Mouse (Mus musculus) Patski (cell line): ENCODE data around the gene Creg2. TPM values are rescaled to one million over a fixed set of nuclear protein-coding genes. Genes with fewer than 3 reads are reported as not detected.

Experiments used
- ATAC-seq: fragments of 100-300 bp; one replicate; pipeline ENCODE4 v1.8.0; 2021
- CTCF ChIA-PET: fragments of 350-600 bp; sonication (Branson Sonifier 250); formaldehyde crosslinking; loops from one replicate; lab custom pipeline; 2022; ENCODE audit warnings: inconsistent platforms; lab: Charles Lee
- POLR2A ChIA-PET: fragments of 350-600 bp; sonication (Branson Sonifier 250); formaldehyde crosslinking; loops from one replicate; lab custom pipeline; 2022; ENCODE audit warnings: antibody characterized with exemption, inconsistent platforms; lab: Charles Lee
- DNase-seq: peaks from one replicate; pipeline ENCODE4 v3.0.0-alpha.2; 2011; ENCODE audit warnings: low read depth, low spot score
- H3K27me3 ChIP-seq: fragments of 371-371 bp; one replicate; pipeline ENCODE4 v1.5.1; 2021
- CTCF ChIP-seq: fragments of 100-300 bp; IDR thresholded peaks from one replicate; pipeline ENCODE4 v1.5.1; 2021
- in situ Hi-C: fragments of 300-500 bp; cut with MboI; formaldehyde crosslinking; loops from 3 replicates; pipeline ENCODE4 v1.11.1; 2018; ENCODE audit warnings: low pct_unique_long_range_greater_than_20kb, mixed read lengths
- polyA plus RNA-seq: library from polyadenylated mRNA; unstranded; gene quantifications from one replicate; pipeline ENCODE4 v1.2.3, GENCODE M21; 2021

Creg2 gene
- polyA plus RNA-seq, 1 experiment from 2014 or later = not detected

DNA sequence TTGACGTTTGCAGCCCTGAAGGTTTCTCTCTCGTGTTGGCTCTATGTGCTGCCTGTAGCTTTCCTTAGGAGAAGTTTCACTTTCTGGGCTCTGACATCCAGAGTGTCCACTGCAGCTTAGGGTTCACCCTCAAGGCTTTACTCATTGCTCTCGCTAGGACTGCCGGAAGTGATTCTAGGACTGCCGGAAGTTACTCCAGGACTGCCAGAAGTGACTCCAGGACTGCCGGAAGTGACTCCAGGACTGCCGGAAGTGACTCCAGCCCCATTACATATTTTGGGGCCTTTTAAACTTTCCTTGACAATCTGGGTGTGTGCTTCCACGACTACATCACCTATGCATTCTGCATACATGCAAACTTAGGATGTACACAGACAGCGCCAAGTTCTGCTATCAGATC, 22.7 kb downstream of the Creg2 start:
- ChIA-PET CTCF (no interaction called here), POLR2A (interaction anchor here (0.6 kb wide), 1 partner anchor 9 kb away, joined by 3 read pairs; no protein-coding TSS in a partner anchor)
- DNase-seq (no peak), ATAC-seq (no peak)
- in situ Hi-C loops = no loop called here
- peaks cover 3% of the 10 kb centered on the region for H3K27me3 ChIP-seq
- no peak for TF ChIP-seq CTCF

DNA sequence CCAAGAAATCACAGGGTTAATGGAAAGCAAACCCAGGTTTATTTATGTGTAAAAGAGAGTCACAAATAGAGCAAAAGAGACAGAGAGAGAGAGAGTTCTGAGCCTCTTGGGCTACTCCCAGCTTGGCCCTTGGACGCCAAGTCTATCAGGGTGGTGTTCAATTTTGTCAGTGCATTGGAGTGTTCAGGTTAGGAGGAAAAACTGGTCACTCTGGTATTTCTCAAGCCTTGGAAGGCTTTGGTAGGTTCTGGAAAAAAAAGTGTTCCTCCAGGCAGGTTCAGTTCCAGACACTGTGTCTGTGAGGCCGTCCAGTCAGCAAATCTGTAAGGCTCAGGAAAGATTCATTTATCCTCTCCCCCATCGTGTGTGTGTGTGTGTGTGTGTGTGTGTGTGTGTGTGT, 25.8 kb downstream of the Creg2 start:
- in situ Hi-C loops = no loop called here
- CTCF ChIA-PET = no interaction called here
- DNase-seq = no peak

DNA sequence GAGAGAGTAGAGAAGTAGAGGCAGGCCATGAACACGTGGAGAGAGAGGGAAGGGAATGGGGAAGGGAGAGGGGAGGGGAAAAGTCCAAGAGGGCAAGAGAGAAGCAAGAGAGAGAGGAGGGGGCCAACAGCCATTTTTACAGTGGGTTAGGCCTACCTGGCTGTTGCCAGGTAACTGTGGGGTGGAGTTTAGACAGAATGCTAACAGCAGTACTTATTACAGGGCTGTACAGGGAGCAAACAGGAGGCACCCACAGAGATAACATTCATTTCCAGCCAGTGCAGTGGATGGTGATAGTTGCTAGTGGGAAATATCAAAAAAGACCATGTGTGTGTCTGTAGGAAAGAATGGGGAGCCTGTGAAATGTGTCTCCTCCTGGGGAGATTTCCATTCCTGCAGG, 27.5 kb downstream of the Creg2 start:
- no peak for ATAC-seq
- CTCF ChIA-PET = no interaction called here
- peaks cover 27% of the 10 kb centered on the region for H3K27me3 ChIP-seq

More for the DNA sequence above, 25.8 kb downstream of the Creg2 start:
- peaks cover 13% of the 10 kb centered on the region for H3K27me3 ChIP-seq
- TF ChIP-seq CTCF = no peak
- POLR2A ChIA-PET = no interaction called here
- ATAC-seq = no peak

DNA sequence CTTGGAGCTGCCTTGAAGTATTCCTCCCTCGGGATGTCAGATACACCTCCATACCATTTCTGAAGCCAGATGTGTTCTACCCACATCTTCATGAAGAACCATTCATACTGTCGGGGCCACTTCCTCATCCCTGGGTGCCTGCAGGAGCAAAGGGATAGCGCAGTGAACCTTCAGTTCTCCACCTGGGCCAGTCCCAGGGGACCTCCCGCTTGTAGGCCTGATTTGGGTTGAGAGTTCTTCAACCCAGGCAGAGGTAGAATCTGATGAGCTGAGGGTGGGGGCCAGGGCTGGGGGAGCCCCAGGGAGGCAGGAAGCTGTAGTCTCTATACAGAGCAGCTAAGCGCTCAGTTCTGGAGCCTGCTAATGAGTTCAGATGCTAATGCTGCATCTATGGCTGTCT, 28.2 kb downstream of the Creg2 start:
- CTCF ChIA-PET = interaction anchor here (1.4 kb wide), 1 partner anchor 29 kb away, joined by 3 read pairs; no protein-coding TSS in a partner anchor
- in situ Hi-C loops = no loop called here
- ATAC-seq = no peak

More for the DNA sequence above, 27.5 kb downstream of the Creg2 start:
- POLR2A ChIA-PET = no interaction called here
- no peak for DNase-seq
- no peak for TF ChIP-seq CTCF
- in situ Hi-C loops = no loop called here

DNA sequence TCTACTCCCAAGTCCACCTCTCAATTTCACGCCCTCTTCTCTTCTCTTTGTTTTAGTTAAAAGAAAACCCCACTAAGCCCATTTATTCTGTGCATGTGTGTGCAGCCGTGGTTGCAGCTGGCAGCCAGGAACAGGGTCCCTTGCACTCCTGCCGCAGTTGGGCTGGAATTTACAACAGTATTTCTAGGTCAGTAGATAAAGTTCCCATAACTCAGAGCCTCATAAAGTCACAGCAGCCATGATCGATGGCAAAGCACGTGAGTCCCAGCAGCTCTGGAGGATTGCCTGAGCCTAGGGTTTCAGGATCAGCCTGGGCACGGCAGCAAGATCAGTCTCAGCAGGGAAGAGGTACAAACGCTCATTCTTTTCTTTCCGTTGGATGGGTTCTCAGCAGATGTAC, 32.8 kb downstream of the Creg2 start:
- DNase-seq (no peak), ATAC-seq (no peak)
- in situ Hi-C loops = no loop called here
- ChIA-PET POLR2A (no interaction called here), CTCF (no interaction called here)
- no peak for TF ChIP-seq CTCF
- H3K27me3 ChIP-seq = peaks cover 27% of the 10 kb centered on the region

More for the DNA sequence above, 28.2 kb downstream of the Creg2 start:
- DNase-seq = no peak
- TF ChIP-seq CTCF = no peak
- POLR2A ChIA-PET = no interaction called here
- peaks cover 27% of the 10 kb centered on the region for H3K27me3 ChIP-seq

DNA sequence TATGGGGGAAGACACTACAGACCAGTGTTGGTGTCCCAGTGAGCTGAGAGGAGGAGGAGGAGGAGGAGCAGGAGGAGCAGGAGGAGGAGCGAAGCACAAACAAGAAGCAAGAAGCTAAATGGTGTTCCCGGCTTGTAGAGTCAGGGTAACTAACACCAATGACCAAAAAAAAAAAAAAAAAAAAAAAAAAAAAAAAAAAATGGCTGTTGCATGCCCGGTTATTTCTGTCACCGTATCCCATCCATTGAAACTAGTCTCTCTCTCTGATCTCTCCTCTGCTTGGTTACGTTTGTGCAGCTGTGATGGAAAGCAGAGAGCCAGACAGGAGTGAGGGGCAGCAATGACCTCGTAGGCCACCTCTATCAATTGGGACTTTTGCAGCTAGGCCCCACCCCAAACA, 35.7 kb downstream of the Creg2 start:
- no peak for DNase-seq

DNA sequence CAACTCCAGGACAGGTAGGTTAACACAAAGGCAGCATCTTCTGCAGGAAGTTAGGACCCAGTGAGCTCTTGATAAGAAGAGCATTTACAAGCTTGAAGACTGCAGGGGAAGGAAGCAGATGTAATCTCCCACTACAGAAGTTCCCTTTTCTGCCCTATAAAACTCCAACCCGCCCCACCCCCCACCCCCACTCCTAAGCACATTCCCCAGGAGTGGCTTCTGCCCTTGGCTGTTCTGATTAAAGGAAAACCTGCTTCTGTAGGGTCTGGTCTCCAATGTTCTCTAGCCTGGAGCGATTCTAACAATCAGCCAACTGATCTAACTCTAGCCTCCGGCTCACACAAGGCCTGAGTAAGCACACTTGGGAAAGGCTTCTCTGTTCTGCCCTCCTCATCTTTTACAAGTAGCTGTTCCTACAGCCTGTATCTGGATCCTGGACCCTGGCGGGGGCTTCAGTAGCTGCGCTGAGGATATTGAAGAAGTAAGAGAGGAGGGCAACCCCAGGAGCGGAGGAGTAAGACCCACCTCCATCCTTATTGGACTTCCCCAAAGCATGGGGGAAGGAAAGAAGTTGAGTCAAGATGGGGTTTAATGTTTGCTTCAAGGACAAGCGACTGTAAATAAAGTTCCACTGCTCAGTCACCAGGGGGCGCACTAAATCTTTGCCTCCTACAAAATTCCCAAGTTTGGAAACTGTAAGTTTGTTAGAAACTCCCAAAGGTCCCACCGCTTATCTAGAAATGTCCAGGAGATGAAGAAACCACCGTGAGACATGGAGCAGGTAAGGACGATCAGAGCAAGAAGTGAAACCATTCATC, 36.6 kb downstream of the Creg2 start:
- peaks cover 10% of the 10 kb centered on the region for H3K27me3 ChIP-seq
- no peak for ATAC-seq
- TF ChIP-seq CTCF = peak; percentile 83
- CTCF ChIA-PET = interaction anchor here (0.7 to 1.2 kb wide), 4 partner anchors 9 to 381 kb away, joined by 3 read pairs; no protein-coding TSS in a partner anchor
- no peak for DNase-seq
- in situ Hi-C loops = no loop called here
- POLR2A ChIA-PET = no interaction called here

More for the DNA sequence above, 35.7 kb downstream of the Creg2 start:
- POLR2A ChIA-PET = no interaction called here
- peaks cover 14% of the 10 kb centered on the region for H3K27me3 ChIP-seq
- TF ChIP-seq CTCF = no peak
- in situ Hi-C loops = no loop called here
- CTCF ChIA-PET = interaction anchor here (0.6 kb wide), 1 partner anchor 41 kb away, joined by 3 read pairs; no protein-coding TSS in a partner anchor
- no peak for ATAC-seq

DNA sequence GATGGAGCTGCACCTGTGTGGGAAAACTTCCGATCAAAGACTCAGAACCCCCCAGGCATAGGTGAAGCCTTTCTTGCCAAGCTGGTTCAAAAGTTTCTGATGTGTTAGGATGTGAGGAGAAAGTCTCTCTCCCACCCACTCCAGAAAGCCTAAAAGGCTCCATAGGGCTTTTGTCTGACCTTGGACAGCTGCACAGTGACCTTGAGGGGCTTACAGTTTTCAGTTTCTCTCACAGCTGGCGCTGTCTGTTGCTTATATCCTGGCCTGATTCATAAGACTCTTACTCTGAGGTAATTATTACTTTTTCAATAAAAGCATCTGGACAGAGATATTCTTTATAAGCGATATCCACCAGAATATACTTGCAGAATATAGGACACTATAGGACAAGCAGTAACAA, 38.2 kb downstream of the Creg2 start:
- ATAC-seq (no peak), DNase-seq (no peak)
- H3K27me3 ChIP-seq = no peaks in the 10 kb centered on the region
- ChIA-PET POLR2A (no interaction called here), CTCF (no interaction called here)
- in situ Hi-C loops = no loop called here
- no peak for TF ChIP-seq CTCF

DNA sequence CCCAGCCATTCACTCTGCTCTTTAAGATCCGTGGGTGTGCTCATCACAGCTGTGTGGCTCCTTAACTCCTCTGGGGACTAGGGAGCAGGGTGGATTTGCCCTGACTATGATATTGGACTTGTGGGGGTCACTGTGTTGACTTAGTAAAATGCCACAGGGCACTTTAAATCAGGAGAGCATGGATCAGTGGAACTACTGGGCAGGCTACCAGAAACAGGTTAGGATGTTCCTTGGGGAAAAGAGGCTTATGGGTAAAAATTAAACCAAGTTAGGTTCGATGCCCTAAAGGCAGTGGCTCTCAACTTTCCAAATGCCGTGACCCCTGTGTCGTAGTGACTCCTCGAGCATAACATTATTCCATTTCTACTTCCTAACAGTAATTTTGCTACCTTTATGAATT, 38.8 kb downstream of the Creg2 start:
- ChIA-PET POLR2A (interaction anchor here (0.7 kb wide), 1 partner anchor 465 kb away, joined by 5 read pairs; no protein-coding TSS in a partner anchor), CTCF (interaction anchor here (1.6 to 1.7 kb wide), 2 partner anchors 24 to 65 kb away, joined by 3 read pairs; no protein-coding TSS in a partner anchor)
- no peak for DNase-seq
- H3K27me3 ChIP-seq = no peaks in the 10 kb centered on the region
- in situ Hi-C loops = no loop called here
- no peak for ATAC-seq
- no peak for TF ChIP-seq CTCF

DNA sequence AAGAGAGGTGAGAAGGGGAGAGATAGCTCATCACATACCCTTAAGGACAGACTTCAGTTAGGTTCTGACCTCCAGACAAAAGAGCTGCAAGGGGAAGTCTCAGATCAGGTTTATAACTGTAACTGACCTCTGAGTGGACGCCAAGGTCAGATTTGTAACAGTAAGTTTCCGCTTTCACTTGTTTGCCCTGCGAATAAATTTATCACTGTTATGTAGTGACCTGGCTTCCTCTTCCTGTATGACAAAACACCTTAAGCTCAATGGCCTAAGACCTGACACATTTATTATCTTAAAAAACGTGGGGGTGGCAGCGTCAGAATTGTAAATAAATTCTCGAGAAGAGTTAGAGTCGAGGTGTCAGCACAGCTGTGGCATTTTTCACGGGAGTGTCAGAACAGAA, 42.7 kb downstream of the Creg2 start:
- H3K27me3 ChIP-seq = no peaks in the 10 kb centered on the region
- ChIA-PET POLR2A (no interaction called here), CTCF (interaction anchor here (1.1 kb wide), 1 partner anchor 34 kb away, joined by 3 read pairs; no protein-coding TSS in a partner anchor)
- in situ Hi-C loops = no loop called here
- DNase-seq (no peak), ATAC-seq (no peak)
- no peak for TF ChIP-seq CTCF

DNA sequence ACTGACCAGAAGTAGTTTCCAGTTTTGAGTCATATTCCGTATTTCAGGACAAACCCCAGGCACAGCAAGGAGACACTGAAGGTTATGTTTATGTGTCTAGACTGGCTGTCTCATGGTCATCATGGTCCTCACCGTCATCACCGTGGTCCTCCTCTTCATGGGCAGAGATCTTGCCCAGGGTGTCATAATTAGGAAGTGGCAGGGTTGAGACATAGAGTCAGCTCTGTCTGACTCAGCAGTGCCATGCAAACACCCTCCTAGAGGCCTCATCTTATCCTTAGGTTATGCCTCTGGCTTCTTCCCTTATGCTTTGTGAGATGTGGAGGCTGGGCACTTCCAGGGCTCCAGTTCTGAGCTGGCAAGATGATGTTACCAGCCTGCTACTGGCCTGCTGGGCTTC, 48.8 kb downstream of the Creg2 start:
- in situ Hi-C loops = no loop called here
- ChIA-PET POLR2A (no interaction called here), CTCF (no interaction called here)
- ATAC-seq = no peak
- TF ChIP-seq CTCF = no peak
- no peak for DNase-seq
- no peaks in the 10 kb centered on the region for H3K27me3 ChIP-seq
